Mouse (Mus musculus) E14TG2a.4 (cell line): Measurements from ENCODE around the gene Upb1.
A peak's percentile ranks its signal among the peaks of the same experiment; 100 is the strongest.
"Not testable (repeated sequence)": the region's sequence is repeated elsewhere in the genome, so short reads cannot be mapped to it uniquely, and the experiment has no call there.

ENCODE experiments used
- H3K27me3 ChIP-seq: 2 replicates; pipeline ENCODE4 v1.6.1; 2014; ENCODE audit warnings: low read length, control low read depth; ENCODE audit not compliant: insufficient read depth
- H3K36me3 ChIP-seq: 2 replicates; pipeline ENCODE4 v1.6.1; 2014; ENCODE audit warnings: low read length, control low read depth; ENCODE audit not compliant: insufficient read depth
- H3K4me1 ChIP-seq: replicated peaks from 2 replicates; pipeline ENCODE4 v1.6.1; 2014; ENCODE audit warnings: low read depth, low read length, control low read depth
- H3K4me3 ChIP-seq: replicated peaks from 2 replicates; pipeline ENCODE4 v1.5.1; 2014; ENCODE audit warnings: mild to moderate bottlenecking, low read length
- H3K9me3 ChIP-seq: 2 replicates; pipeline ENCODE4 v1.6.1; 2014; ENCODE audit warnings: low read length, control low read depth
- CTCF ChIP-seq: conservative IDR thresholded peaks from 2 replicates; pipeline ENCODE4 v1.5.1; 2014; ENCODE audit warnings: low read length
- NANOG ChIP-seq: IDR thresholded peaks from 2 replicates; pipeline ENCODE4 v1.6.1; 2014; ENCODE audit warnings: borderline replicate concordance, low read length, mixed read lengths
- POU5F1 ChIP-seq: IDR thresholded peaks from 2 replicates; pipeline ENCODE4 v1.6.1; 2014; ENCODE audit warnings: low read length, borderline replicate concordance

Upb1 gene

GRCm38 (mm10) chr10:75444111-75444826 lies 43.4 kb downstream of the Upb1 start:
- H3K9me3 ChIP-seq: no peaks in the 10 kb centered on the region
- peaks cover 30% of the 10 kb centered on the region for H3K27me3 ChIP-seq
- H3K4me1 ChIP-seq: peaks cover 34% of the 10 kb centered on the region
- no peaks in the 10 kb centered on the region for H3K36me3 ChIP-seq
- H3K4me3 ChIP-seq: peak overlapping the region; percentile 35; the same call in 1 of the 2 replicates
- no peak for TF ChIP-seq NANOG
- no peak for TF ChIP-seq CTCF

DNA sequence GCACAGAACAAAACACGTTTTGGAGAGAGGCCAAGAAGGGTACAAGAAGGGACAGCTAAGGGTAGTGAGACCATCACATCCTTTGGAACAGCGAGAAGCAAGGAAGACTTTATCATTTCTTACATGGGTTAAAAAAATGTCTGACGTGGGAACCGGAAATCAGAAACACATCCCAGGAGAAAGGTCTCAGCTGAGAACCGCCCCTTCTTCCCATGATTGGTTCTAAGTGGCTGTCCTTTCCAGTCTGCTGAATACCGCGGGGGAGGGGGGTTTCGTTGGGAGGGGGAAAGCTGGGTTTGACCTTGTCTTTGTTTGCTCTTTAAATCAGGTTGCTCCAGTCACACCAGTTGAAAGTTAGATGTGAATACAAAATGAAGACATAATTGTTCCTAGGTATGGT lies 44.1 kb downstream of the Upb1 start:
- peaks cover 30% of the 10 kb centered on the region for H3K27me3 ChIP-seq
- H3K9me3 ChIP-seq: no peaks in the 10 kb centered on the region
- H3K36me3 ChIP-seq: no peaks in the 10 kb centered on the region
- TF ChIP-seq NANOG (no peak), CTCF (no peak), POU5F1 (no peak)
- H3K4me1 ChIP-seq: peaks cover 34% of the 10 kb centered on the region
- no peak overlapping the region for H3K4me3 ChIP-seq

DNA sequence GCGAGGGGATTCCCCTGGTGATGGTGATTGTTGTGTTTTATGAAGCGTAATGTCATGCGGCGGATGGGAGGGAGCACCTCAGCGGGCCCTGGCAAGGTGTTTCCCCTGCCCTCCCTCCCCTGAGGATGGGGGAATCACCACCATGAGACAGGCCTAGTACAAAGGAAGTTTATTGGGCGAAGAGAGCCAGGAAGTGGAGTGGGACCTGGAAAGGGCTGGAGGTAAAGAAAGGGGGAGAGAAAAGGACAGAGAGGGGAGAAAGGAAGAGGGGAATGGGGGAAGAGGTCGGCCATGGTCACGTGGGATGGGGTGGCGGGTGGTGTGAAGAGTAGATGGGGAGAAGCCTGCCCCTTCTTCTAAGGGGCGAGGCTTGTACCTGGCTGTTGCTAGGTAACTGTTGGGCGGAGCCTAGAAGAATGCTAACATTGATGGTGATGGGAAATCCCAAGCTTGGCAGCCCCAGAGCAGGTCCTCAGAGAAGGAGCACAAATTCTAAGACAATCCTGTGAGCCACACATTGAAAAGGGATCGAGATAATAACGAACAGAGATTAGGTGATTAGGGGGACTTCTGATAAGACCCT lies 45.7 kb downstream of the Upb1 start:
- no peaks in the 10 kb centered on the region for H3K36me3 ChIP-seq
- peaks cover 34% of the 10 kb centered on the region for H3K4me1 ChIP-seq
- peaks cover 34% of the 10 kb centered on the region for H3K27me3 ChIP-seq
- TF ChIP-seq NANOG (no peak), CTCF (no peak), POU5F1 (no peak)
- H3K4me3 ChIP-seq: peak overlapping the region; percentile 29; the same call in 1 of the 2 replicates
- no peaks in the 10 kb centered on the region for H3K9me3 ChIP-seq

- H3K4me1 ChIP-seq: peaks cover 34% of the 10 kb centered on the region
- H3K27me3 ChIP-seq: peaks cover 34% of the 10 kb centered on the region
- TF ChIP-seq NANOG (no peak), CTCF (no peak), POU5F1 (no peak)
- H3K36me3 ChIP-seq: no peaks in the 10 kb centered on the region
- no peaks in the 10 kb centered on the region for H3K9me3 ChIP-seq
- H3K4me3 ChIP-seq: no peak overlapping the region
Observed at GRCm38 (mm10) chr10:75447489-75447888, 46.6 kb downstream of the Upb1 start.

- TF ChIP-seq CTCF (no peak), POU5F1 (no peak), NANOG (no peak)
- Histone ChIP-seq H3K4me1 (peaks cover 28% of the 10 kb centered on the region), H3K4me3 (no peak overlapping the region), H3K9me3 (no peaks in the 10 kb centered on the region), H3K36me3 (no peaks in the 10 kb centered on the region), H3K27me3 (peaks cover 28% of the 10 kb centered on the region)
Observed at GRCm38 (mm10) chr10:75448806-75449420, 48.0 kb downstream of the Upb1 start.

DNA sequence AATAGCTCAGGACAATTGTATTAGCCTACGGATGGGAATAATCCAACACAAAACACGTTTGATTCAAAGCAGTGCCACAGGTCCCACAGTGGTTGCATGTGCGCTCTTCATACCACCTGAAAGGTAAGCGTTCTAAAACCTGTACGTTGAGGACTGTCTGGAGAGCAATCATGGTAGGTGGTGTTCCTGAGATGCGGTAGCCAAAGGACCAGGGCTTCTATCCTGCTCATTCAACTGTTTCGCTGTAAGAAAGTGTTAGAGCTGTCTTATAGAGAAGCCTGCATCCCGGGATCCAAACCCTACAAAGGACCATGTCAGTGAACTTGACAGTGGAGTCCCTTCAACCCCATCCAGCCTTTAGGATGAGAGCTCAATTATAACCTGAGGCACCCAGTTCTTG lies 49.4 kb downstream of the Upb1 start:
- H3K4me3 ChIP-seq: no peak overlapping the region
- no peaks in the 10 kb centered on the region for H3K36me3 ChIP-seq
- TF ChIP-seq POU5F1 (no peak), CTCF (no peak), NANOG (no peak)
- peaks cover 14% of the 10 kb centered on the region for H3K4me1 ChIP-seq
- H3K27me3 ChIP-seq: peaks cover 20% of the 10 kb centered on the region
- H3K9me3 ChIP-seq: no peaks in the 10 kb centered on the region

DNA sequence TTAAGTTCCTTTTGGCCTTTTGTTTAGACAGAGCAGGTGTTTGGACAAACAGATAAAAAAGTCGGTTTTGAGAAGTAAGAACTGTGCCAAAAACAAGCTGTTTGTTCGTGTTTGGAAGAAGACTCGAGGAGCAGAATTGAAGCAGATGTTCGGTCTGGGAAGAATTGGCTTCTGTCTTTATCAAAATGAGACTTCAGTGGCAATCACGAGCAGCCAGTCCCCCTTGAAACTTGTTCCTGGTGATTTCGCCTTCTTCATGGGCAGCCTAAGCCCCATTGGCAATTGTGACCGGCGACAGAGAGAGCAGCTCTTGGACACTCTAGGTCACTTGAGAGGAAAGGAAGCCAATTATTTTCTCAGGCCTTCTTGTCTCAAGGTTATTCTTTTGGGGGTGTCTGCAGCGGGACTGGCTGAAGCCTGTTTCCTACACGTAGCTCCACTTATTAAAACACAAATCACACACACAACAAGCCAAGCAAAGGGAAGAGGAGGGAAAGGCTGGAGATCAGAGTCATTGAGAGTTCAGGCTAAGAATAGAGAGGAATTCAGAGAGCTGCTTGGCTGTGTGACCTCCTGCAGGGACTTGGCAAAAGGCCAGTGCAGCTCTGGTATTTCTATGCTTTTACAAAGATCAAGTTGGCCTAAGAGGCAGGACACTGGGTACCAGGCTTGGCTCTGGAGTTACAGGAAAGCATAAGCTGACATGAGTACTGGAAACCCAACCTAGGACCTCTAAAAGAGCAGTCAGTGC lies 50.3 kb downstream of the Upb1 start:
- no peak for TF ChIP-seq POU5F1
- TF ChIP-seq CTCF: no peak
- no peak for TF ChIP-seq NANOG
- no peaks in the 10 kb centered on the region for H3K9me3 ChIP-seq

GRCm38 (mm10) chr10:75456061-75456831 lies 55.3 kb downstream of the Upb1 start:
- H3K36me3 ChIP-seq, H3K4me3 ChIP-seq: not testable (repeated sequence)

More for the DNA sequence above, 50.3 kb downstream of the Upb1 start:
- Histone ChIP-seq H3K36me3 (no peaks in the 10 kb centered on the region), H3K27me3 (peaks cover 16% of the 10 kb centered on the region; the same call in 1 of the 2 replicates), H3K4me1 (peaks cover 13% of the 10 kb centered on the region), H3K4me3 (no peak overlapping the region)

More at GRCm38 (mm10) chr10:75456061-75456831, 55.3 kb downstream of the Upb1 start:
- not testable (repeated sequence) for H3K9me3 ChIP-seq, H3K27me3 ChIP-seq, H3K4me1 ChIP-seq
